Mouse (Mus musculus): ENCODE measurements around the gene Foxk1. TPM values are rescaled to one million over a fixed set of nuclear protein-coding genes. Genes with fewer than 3 reads are reported as not detected.
A peak's percentile ranks its signal among the peaks of the same experiment; 100 is the strongest.

Gene Foxk1
- polyA plus RNA-seq, 1 experiment from 2014 or later: 7.9 TPM

DNA sequence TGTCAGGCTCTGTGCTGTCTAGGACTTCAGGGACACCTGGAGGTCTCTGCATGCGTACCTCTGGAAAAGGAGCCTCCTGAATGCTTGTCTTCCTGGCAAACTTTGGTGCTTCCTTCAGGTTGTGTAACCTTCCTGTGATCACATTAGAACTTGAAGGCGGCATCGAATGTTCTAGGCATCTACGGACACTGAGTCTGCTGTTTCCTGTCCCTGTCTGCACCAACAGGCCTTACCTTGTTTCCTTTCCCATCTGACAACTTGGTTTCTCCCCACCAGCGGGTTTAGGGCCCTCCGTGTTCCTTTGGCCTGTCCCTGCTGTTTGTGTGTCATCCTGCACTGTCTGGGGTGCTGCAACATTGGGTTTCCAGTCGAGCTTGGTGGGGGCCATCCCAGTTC is 40.7 kb downstream of the Foxk1 start:
- no peaks in the 10 kb centered on the region for H3K9me3 ChIP-seq (replicated peaks)
- H3K36me3 ChIP-seq: 0 out of 2 replicates have a peak, but pooled peaks cover 6% of the 10 kb centered on the region
- H3K4me2 ChIP-seq (replicated peaks): no peak overlapping the region
- H3K27me3 ChIP-seq: no peaks in the 10 kb centered on the region
- no peak overlapping the region for H3K4me3 ChIP-seq
- 85% methylated on average over 7 of the region's 7 CpGs for WGBS
- peaks cover 61% of the 10 kb centered on the region for H3K4me1 ChIP-seq
- 0 out of 2 replicates have a peak overlapping the region, but pooled peaks have one; percentile 86 for H3K27ac ChIP-seq
- 0 out of 2 replicates have a peak overlapping the region, but pooled peaks have one; percentile 3 for H3K9ac ChIP-seq
- no peak for ATAC-seq (ENCODE audit: low FRiP score)

DNA sequence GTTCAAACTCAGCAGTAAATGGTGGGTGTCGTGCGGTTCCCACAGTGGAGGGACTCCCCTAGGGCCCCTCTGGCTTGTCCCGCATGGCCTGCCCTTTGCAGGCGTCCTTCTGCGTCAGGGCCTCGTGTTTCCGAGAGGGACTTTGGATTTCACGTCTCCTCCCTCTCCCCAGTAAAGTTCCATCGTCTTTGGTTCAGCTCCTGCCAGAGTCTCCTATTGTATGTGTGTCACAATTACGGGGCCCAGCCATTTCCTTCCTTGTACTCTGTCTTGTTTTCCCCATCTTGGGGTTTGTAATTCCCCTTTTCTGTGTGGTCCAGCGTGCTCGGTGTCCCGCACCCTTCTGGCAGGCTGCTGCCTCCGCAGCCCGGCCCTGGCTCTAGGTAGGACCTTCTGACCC is 42.2 kb downstream of the Foxk1 start:
- no peak overlapping the region for H3K4me2 ChIP-seq (replicated peaks)
- H3K36me3 ChIP-seq: no peaks in the 10 kb centered on the region
- H3K27me3 ChIP-seq: no peaks in the 10 kb centered on the region
- no peak overlapping the region for H3K9ac ChIP-seq
- ATAC-seq (ENCODE audit: low FRiP score): no peak
- H3K27ac ChIP-seq: no peak overlapping the region
- WGBS: 64% methylated on average over 15 of the region's 15 CpGs
- no peak overlapping the region for H3K4me3 ChIP-seq
- peaks cover 74% of the 10 kb centered on the region for H3K4me1 ChIP-seq
- H3K9me3 ChIP-seq (replicated peaks): no peaks in the 10 kb centered on the region

DNA sequence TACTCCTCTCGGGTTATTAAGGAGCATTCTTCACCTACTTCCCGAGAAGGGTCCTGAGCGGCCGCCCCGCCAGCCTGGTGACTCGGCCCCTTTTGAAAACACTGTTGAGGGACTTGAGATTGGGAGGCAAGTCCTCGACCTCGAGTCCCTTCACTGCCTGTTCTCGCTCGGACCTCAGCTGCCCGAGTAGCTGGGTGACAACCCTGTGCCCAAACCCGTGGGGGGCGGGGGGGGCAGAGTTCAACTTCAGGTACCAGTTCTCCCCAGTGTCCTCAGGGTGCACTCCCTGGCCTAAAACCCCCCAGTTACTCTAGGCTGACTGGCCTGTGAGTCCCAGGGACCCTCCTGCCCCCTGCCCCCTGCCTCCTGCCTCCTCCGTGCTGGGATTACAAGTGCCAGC is 42.7 kb downstream of the Foxk1 start:
- H3K36me3 ChIP-seq: 0 out of 2 replicates have a peak, but pooled peaks cover 1% of the 10 kb centered on the region
- H3K4me1 ChIP-seq: peaks cover 75% of the 10 kb centered on the region
- H3K4me3 ChIP-seq: no peak overlapping the region
- ATAC-seq (ENCODE audit: low FRiP score): no peak
- H3K4me2 ChIP-seq (replicated peaks): no peak overlapping the region
- H3K27me3 ChIP-seq: no peaks in the 10 kb centered on the region
- 72% methylated on average over 14 of the region's 14 CpGs for WGBS
- no peak overlapping the region for H3K9ac ChIP-seq
- H3K27ac ChIP-seq: no peak overlapping the region
- H3K9me3 ChIP-seq (replicated peaks): no peaks in the 10 kb centered on the region

DNA sequence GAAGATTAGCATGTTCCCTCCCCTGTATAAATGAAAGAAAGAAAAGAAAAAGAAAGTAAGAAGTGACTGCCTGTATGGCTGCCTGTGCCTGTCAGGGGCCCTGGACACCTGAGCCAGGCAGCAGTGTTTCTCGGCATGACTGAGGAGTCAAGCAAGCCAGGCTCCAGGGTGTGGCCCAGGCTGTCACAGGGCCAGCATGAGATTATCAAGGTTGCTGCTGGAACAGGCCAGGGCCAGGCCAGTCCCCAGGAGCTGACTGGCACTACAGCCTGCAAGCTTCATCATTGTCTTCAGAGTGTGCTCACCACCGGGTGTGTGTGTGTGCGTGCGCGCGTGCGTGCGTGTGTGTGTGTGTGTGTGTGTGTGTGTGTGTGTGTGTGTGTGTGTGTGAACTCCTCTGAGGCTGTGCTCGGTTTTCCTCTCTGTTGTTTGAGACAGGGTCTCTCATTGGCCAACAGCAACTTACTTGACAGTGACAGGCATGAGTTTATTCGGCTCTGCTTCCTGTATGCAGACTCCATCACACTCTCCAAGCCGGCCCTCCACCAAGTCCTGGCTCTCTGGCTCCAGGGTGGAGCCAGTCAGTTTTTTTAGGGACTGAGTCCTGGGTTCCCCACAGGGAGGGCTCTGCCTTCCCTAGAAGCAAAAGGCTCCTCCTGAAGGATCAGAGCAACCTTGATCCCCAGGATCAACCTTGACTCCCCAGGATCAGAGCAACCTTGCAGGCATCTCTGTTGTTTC is 43.7 kb downstream of the Foxk1 start:
- Histone ChIP-seq H3K9ac (0 out of 2 replicates have a peak overlapping the region, but pooled peaks have one; percentile 32), H3K27me3 (no peaks in the 10 kb centered on the region), H3K27ac (peak overlapping the region; percentile 53), H3K36me3 (0 out of 2 replicates have a peak, but pooled peaks cover 8% of the 10 kb centered on the region), H3K4me2 (replicated peaks) (no peak overlapping the region), H3K4me3 (no peak overlapping the region), H3K4me1 (peaks cover 66% of the 10 kb centered on the region), H3K9me3 (replicated peaks) (no peaks in the 10 kb centered on the region)
- no peak for ATAC-seq (ENCODE audit: low FRiP score)
- WGBS: 66% methylated on average over 11 of the region's 11 CpGs

DNA sequence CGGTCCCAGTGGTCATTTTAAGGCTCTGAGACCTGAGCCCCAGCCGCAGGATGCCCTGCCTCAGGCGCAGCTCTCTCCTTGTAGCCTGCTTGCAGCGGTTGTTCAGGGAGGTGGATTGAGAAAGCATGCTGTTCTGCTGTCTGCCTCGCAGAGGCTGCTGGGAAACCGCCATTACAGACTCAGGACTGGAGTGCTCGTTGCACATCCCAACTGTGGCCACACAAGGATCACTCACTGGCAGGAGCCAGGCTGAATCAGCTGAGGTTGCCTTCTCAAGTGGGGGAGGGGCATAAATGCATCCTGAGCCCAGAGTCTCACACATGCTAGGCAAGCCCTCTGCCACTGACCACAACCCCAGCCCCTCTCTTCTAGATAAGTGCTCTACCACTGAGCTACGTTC is 44.4 kb downstream of the Foxk1 start:
- 34% methylated on average over 8 of the region's 8 CpGs for WGBS
- Histone ChIP-seq H3K4me2 (replicated peaks) (no peak overlapping the region), H3K9ac (0 out of 2 replicates have a peak overlapping the region, but pooled peaks have one; percentile 32), H3K4me1 (peaks cover 58% of the 10 kb centered on the region), H3K4me3 (no peak overlapping the region), H3K27me3 (no peaks in the 10 kb centered on the region), H3K36me3 (peaks cover 15% of the 10 kb centered on the region), H3K27ac (peak overlapping the region; percentile 53; the same call in 1 of the 2 replicates), H3K9me3 (replicated peaks) (no peaks in the 10 kb centered on the region)
- no peak for ATAC-seq (ENCODE audit: low FRiP score)

DNA sequence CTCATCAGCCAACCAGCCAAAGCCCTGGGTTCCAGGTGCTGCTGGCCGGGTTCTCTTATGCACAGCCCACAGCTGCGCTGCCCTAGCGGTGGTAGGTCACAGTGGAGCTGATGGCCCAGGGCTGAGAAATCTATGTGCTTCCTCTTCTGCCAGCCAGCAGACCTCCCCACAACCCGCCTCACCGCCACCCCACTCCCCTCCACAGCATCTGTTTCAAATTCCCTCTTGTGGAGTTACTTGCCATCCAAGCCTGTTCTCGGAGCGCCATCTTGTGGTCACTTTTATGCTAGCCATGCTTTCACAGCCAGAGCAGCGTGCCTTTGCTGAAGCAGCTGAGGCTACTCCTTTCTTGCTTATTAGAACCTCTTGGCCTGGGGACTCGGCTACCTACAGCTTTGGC is 46.8 kb downstream of the Foxk1 start:
- peak; percentile 74 for ATAC-seq (ENCODE audit: low FRiP score)
- 5% methylated on average over 9 of the region's 9 CpGs for WGBS
- H3K9ac ChIP-seq: no peak overlapping the region

DNA sequence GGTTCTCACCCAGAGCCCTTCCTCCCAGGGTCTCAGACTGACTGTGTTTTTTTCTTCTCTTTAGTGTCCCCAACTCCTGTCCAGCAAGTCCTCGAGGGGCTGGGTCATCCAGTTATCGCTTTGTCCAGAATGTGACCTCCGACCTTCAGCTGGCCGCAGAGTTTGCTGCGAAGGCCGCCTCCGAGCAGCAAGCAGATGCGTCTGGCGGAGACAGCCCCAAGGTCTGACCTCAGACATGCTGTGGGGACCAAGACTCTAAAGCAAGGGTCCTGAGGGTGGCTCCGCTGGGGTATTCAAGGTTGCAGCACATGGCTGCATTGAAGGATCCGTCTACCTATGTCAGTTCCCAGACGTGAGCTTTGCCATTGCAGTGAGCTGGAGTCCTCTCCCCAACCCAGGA is 47.3 kb downstream of the Foxk1 start:
- WGBS: 46% methylated on average over 12 of the region's 12 CpGs

More for the DNA sequence above, 46.8 kb downstream of the Foxk1 start:
- H3K4me1 ChIP-seq: peaks cover 39% of the 10 kb centered on the region
- no peak overlapping the region for H3K4me3 ChIP-seq
- no peak overlapping the region for H3K4me2 ChIP-seq (replicated peaks)
- peak overlapping the region; percentile 66; the same call in 1 of the 2 replicates for H3K27ac ChIP-seq
- H3K9me3 ChIP-seq (replicated peaks): no peaks in the 10 kb centered on the region
- H3K27me3 ChIP-seq: no peaks in the 10 kb centered on the region
- H3K36me3 ChIP-seq: peaks cover 29% of the 10 kb centered on the region

DNA sequence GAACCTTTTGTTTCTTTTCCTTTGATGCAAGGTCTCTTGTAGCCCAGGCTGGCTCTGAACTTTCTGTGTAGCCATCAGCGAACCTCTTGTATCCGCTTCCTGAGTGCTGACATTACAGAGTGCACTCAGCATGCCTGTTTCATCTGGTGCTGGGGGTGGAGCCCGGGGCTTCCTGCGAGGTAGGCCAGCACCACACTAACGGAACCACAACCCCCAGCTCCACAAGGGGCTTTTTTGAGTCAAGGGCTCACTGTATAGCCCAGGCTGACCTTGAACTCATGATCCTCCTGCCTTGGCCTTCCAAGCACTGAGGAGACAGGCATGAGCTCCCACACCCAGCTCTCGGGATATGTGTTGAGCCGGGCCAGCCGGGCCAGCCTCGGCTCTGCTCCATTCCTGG is 49.5 kb downstream of the Foxk1 start:
- Histone ChIP-seq H3K36me3 (peaks cover 55% of the 10 kb centered on the region), H3K4me1 (peaks cover 15% of the 10 kb centered on the region), H3K27me3 (no peaks in the 10 kb centered on the region), H3K4me3 (no peak overlapping the region), H3K27ac (no peak overlapping the region), H3K4me2 (replicated peaks) (no peak overlapping the region), H3K9ac (no peak overlapping the region), H3K9me3 (replicated peaks) (no peaks in the 10 kb centered on the region)
- ATAC-seq (ENCODE audit: low FRiP score): no peak
- WGBS: 88% methylated on average over 9 of the region's 9 CpGs

More for the DNA sequence above, 47.3 kb downstream of the Foxk1 start:
- H3K27me3 ChIP-seq: no peaks in the 10 kb centered on the region
- no peaks in the 10 kb centered on the region for H3K9me3 ChIP-seq (replicated peaks)
- peaks cover 33% of the 10 kb centered on the region for H3K4me1 ChIP-seq
- H3K4me3 ChIP-seq: no peak overlapping the region
- no peak for ATAC-seq (ENCODE audit: low FRiP score)
- no peak overlapping the region for H3K9ac ChIP-seq
- no peak overlapping the region for H3K4me2 ChIP-seq (replicated peaks)
- H3K36me3 ChIP-seq: peaks cover 35% of the 10 kb centered on the region
- no peak overlapping the region for H3K27ac ChIP-seq

DNA sequence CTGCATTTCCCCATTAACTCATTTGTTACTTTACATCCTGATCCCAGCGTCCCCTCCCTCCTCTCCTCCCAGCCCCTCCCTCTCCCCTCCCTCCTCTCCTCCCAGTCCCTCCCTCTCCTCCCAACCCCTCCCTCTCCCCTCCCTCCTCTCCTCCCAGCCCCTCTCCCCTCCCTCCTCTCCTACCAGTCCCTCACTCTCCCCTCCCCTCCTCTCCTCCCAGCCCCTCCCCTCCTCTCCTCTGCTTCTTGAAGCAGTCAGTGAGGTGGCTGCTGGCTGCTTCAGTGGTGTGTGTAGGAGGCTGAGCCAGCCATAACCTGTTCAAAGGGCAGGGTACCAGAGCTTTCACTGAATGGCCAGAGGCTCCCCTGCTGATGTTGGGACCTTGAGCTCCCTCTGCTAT is 50.5 kb downstream of the Foxk1 start:
- Histone ChIP-seq H3K4me1 (peaks cover 13% of the 10 kb centered on the region), H3K9me3 (replicated peaks) (no peaks in the 10 kb centered on the region), H3K9ac (no peak overlapping the region), H3K36me3 (peaks cover 64% of the 10 kb centered on the region), H3K4me3 (no peak overlapping the region), H3K4me2 (replicated peaks) (no peak overlapping the region), H3K27me3 (no peaks in the 10 kb centered on the region), H3K27ac (no peak overlapping the region)
- ATAC-seq (ENCODE audit: low FRiP score): no peak
- 11% methylated on average over 1 of the region's 1 CpGs for WGBS

DNA sequence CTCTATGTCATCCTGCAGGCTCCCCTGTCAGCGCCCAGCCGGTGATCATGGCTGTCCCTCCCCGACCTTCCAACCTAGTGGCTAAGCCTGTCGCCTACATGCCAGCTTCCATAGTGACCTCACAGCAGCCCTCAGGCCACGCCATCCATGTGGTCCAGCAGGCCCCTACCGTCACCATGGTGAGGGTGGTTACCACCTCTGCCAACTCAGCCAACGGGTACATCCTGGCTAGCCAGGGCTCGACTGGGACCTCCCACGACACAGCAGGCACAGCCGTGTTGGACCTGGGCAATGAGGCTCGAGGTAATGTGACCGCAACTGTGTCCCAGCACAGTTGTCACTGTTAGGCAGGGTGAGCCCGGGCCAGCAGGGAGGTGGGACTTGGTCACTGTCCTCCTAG is 52.4 kb downstream of the Foxk1 start:
- WGBS: 91% methylated on average over 13 of the region's 13 CpGs
- Histone ChIP-seq H3K36me3 (peaks cover 84% of the 10 kb centered on the region), H3K4me1 (no peaks in the 10 kb centered on the region), H3K27me3 (no peaks in the 10 kb centered on the region), H3K4me2 (replicated peaks) (no peak overlapping the region), H3K27ac (no peak overlapping the region), H3K9ac (no peak overlapping the region), H3K4me3 (no peak overlapping the region), H3K9me3 (replicated peaks) (no peaks in the 10 kb centered on the region)
- no peak for ATAC-seq (ENCODE audit: low FRiP score)

DNA sequence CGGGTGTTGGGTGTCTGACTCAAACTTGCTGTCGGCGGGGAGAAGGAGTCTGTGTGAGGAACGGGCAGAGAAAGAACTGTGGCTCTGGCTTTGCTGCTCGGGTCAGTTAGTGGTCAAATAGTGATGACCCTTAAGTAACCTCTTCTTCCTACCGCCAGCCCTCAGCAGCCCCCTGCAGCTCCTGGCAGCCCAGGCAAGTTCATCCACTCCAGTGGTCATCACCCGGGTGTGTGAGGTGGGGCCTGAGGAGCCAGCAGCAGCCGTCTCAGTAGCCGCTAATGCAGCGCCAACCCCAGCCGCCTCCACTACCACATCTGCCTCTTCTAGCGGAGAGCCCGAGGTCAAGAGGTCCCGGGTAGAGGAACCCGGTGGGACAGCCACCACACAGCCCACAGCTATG is 55.0 kb downstream of the Foxk1 start:
- H3K36me3 ChIP-seq: peaks cover 65% of the 10 kb centered on the region
- H3K4me1 ChIP-seq: no peaks in the 10 kb centered on the region
- no peak overlapping the region for H3K27ac ChIP-seq
- 46% methylated on average over 15 of the region's 15 CpGs for WGBS
- no peaks in the 10 kb centered on the region for H3K9me3 ChIP-seq (replicated peaks)
- H3K4me2 ChIP-seq (replicated peaks): no peak overlapping the region
- no peaks in the 10 kb centered on the region for H3K27me3 ChIP-seq
- H3K4me3 ChIP-seq: no peak overlapping the region
- no peak for ATAC-seq (ENCODE audit: low FRiP score)
- H3K9ac ChIP-seq: no peak overlapping the region

DNA sequence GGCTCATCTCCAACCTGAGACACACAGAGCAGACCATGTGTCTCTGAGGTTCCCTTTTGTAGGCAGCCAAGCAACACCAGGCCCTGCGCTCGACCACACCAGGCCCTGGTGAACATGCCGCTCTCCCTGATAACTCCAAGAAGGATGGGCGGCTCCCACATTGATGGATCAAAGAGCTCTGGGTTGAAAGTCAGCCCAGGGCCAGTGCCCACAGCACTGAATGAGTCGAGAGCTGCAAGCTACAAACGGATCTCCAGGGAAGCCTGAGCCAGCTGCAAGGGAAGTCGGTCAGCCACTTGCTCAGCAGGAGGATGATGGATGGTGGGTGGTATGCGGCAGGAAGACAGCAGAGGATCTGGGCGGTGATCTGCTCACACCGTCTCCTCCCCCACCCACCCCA is 56.0 kb downstream of the Foxk1 start:
- no peak overlapping the region for H3K4me3 ChIP-seq
- no peak overlapping the region for H3K27ac ChIP-seq
- no peak overlapping the region for H3K9ac ChIP-seq
- no peak overlapping the region for H3K4me2 ChIP-seq (replicated peaks)
- H3K36me3 ChIP-seq: peaks cover 64% of the 10 kb centered on the region
- H3K9me3 ChIP-seq (replicated peaks): no peaks in the 10 kb centered on the region
- no peaks in the 10 kb centered on the region for H3K4me1 ChIP-seq
- no peak for ATAC-seq (ENCODE audit: low FRiP score)
- no peaks in the 10 kb centered on the region for H3K27me3 ChIP-seq
- WGBS: 63% methylated on average over 10 of the region's 10 CpGs
